Mouse (Mus musculus): ENCODE measurements at regions not wholly inside any gene's neighbourhood (a gene's known extent, or its start where the extent isn't known, plus 50 kb on each side); places are given as distances from the start of the nearest gene placed in this dataset.

- DNase-seq (ENCODE audit: low spot score in 2 of 2): no peak
Observed at GRCm38 (mm10) chr1:64200387-64201023, 78.4 kb upstream of the Klf7 start.

GRCm38 (mm10) chr1:64198781-64199180 is 76.7 kb upstream of the Klf7 start:
- DNase-seq (ENCODE audit: low spot score in 2 of 2): no peak

GRCm38 (mm10) chr1:64198322-64198721 is 76.2 kb upstream of the Klf7 start:
- DNase-seq (ENCODE audit: low spot score in 2 of 2): no peak

GRCm38 (mm10) chr1:64195970-64196491 is 73.9 kb upstream of the Klf7 start:
- no peak for DNase-seq (ENCODE audit: low spot score in 2 of 2)

- no peak for DNase-seq (ENCODE audit: low spot score in 2 of 2)
Observed at GRCm38 (mm10) chr1:64195294-64195693, 73.2 kb upstream of the Klf7 start.

GRCm38 (mm10) chr1:64193150-64193838 is 71.2 kb upstream of the Klf7 start:
- DNase-seq (ENCODE audit: low spot score in 2 of 2): no peak

DNA sequence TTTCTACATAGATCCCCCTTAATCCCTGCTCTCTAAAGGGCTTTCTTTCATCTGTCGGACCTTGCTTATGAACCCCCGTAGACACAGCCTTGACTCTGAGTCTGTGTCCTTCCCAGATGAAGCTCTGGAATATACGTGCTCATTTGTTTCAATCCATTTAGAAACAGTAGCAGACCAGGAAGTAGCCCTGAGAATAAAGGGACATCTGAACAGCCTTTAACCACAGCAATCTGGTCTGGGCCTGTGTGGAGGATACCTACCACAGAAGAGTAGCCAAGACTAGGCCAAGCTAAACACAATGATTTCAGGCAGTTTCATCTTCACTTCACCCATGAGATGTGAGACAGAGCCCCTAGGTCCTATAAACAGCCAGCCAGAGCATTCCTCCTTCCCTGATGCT is 70.7 kb upstream of the Klf7 start:
- no peak for DNase-seq (ENCODE audit: low spot score in 2 of 2)

GRCm38 (mm10) chr1:64191242-64192220 is 69.4 kb upstream of the Klf7 start:
- DNase-seq (ENCODE audit: low spot score in 2 of 2): no peak

GRCm38 (mm10) chr1:64190705-64191104 is 68.6 kb upstream of the Klf7 start:
- DNase-seq (ENCODE audit: low spot score in 2 of 2): no peak

GRCm38 (mm10) chr1:64190097-64190496 is 68.0 kb upstream of the Klf7 start:
- DNase-seq (ENCODE audit: low spot score in 2 of 2): no peak

DNA sequence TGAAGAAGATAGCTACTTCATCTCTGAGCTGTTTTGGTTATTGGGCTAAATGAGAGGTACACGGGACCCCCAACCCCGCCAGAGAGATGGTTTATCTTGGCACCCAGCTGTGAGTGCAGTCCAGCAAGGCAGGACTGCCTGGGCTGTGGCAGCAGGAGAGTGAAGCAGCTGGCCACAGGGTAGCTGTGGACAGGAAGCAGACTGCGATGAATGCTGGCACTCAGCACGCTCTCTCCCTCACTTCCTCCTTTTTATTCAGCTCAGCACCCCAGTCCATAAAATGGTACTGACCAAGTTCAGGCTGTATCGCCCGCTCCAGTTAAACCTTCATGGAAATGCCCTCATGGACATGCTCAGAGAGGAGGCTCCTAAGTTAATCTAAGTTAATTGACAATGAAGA is 67.4 kb upstream of the Klf7 start:
- DNase-seq (ENCODE audit: low spot score in 2 of 2): no peak

DNA sequence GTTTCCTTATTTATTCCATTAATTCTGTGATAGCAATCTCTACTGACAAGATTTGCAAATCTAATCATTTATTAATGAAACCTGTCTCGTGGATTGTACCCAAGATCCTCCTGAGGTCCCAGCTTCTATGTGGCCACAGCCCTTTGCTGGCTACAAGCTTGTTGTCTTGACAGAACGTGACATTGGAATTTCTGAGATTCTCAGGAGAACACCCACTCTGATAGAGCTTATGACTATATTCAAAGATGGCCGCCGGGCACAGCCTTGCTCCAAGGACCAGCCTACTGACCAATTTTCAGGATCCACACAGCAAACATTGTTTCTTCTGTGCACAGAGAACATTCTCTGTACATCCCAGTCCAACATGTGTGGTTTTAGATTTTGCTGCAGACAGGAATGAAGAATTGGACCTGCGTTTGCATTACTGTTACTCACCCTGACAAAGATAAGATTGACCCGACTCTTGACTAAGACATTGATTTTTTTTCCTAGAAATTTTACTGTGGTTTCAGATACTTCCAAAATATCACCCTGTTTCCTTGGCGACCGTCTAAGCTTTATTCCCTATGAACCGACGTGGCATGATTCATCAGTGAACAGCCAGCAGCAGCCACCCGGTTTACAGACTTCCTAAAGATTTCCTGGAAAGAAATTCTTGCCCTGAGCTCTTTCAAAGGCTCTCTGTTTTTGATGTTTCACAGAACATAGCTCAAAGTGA is 65.9 kb upstream of the Klf7 start:
- no peak for DNase-seq (ENCODE audit: low spot score in 2 of 2)

DNA sequence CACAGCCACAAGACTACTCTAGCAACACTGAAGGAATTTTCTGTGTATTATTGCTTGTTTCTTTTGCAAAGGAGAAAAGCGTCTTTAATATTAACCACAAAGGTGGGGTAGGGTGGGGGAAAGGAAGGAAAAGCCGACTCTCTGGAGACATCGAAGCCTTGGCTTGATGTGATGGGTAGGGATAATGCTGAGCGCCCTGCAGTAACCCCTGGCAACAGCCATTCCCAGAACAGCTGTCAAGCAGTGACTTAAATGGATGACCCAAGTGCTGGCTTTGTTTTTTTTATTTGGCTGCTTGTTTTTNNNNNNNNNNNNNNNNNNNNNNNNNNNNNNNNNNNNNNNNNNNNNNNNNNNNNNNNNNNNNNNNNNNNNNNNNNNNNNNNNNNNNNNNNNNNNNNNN is 51.6 kb upstream of the Klf7 start:
- no peak for DNase-seq (ENCODE audit: low spot score in 2 of 2)

DNA sequence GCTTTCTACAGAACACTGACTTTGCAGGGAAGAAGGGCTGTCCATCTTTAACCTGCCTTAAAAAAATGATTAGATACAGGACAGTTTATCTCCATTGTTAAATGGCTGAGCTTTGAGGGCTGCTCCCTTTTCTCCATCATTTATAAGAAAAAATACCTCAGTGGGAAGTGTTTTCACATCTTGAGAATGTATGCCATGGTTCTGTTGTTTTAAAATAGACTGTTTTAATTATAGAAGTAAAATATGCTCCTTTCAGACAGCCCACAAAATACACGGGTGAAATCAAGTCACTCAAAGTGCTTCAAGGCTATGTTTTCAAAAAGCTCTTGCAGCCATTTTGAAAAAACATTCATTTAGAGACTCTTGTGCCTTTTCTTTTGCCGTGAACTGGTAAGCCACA is 50.0 kb upstream of the Klf7 start:
- no peak for DNase-seq (ENCODE audit: low spot score in 2 of 2)
